Mouse (Mus musculus): ENCODE measurements around the gene Cdk5. TPM values are rescaled to one million over a fixed set of nuclear protein-coding genes. Genes with fewer than 3 reads are reported as not detected.

The Cdk5 gene
- polyA plus RNA-seq (2015; fragmentation: Nextera tagmentation; extraction: Ambion mirVana): 25.7 and 28.3 TPM in 2 replicates

DNA sequence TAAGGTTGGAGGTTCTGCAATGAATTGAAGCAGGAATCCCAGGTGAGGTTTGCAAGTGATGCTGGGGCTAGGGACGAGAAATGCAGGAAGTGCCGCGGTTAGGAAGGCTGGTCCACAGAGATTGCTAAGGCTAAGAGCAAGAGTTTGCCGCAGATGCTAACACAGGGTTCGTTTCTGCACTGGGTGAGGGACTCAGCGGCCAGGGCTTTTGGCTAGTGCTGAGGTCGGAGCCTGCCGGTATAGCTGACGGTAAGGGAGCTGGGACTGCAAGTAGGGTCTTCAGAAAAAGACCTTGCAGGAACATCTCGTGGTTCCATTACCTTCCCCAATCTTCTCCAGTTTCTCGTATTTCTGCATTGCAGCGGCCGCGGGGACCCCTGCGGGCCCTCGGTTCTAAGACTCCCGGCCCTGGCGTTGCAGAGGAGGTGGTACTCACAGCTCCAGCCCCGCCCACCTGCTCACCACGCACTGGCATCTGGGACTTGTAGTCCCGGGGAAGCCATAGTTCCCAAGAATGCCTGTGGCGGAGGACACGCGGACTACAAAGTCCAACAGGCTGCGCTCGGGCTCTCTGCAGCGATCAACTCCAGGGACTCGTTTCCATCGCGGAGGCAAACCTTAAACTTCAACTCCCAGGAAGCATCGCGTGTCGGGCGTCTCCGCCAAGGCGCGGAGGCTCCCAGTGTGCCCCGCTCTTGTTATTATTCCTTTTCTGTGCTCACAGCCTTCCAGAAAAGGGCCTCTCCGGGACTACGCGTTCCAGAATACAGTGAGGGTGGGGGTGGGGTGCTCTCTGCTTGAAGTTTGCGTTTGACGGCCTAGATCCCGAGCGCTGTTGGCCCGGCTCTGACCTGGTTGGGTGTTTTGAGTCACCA, at the start of gene Cdk5, which contains the start of gene Slc4a2:
TSS of gene Cdk5 (minus strand) at position 402 of the 875 bp plus-strand sequence.
TSS of gene Slc4a2 (plus strand) at position 709 of the 875 bp plus-strand sequence.

DNA sequence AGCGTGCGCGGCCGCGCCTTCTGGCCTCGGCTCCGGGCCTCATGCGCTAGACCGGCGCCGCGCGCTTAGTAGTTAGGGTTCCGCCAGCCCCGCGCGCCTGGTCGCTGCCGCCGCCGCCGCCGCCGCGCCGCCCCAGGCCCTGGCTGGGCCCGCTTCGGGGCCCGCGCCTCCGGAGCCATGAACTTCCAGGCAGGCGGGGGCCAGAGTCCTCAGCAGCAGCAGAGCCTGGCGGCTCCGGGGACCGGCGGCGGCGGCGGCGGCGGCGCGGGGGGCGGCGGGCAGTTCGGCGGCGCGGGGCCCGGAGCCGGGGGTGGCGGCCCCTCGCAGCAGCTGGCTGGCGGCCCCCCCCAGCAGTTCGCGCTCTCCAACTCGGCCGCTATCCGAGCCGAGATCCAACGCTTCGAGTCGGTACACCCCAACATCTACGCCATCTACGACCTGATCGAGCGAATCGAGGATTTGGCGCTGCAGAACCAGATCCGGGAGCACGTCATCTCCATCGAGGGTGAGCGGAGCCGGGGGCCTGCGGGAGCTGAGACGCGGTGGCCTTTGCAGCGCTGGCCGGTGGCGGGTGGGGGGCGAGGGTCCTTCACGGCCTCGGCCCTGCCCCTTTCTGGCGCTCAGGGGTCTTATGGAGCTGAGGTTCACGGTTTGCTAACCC, 28.8 kb upstream of the Cdk5 start, which contains the start of gene Agap3:
TSS of gene Agap3 (plus strand) at position 148 of the 661 bp plus-strand sequence.

DNA sequence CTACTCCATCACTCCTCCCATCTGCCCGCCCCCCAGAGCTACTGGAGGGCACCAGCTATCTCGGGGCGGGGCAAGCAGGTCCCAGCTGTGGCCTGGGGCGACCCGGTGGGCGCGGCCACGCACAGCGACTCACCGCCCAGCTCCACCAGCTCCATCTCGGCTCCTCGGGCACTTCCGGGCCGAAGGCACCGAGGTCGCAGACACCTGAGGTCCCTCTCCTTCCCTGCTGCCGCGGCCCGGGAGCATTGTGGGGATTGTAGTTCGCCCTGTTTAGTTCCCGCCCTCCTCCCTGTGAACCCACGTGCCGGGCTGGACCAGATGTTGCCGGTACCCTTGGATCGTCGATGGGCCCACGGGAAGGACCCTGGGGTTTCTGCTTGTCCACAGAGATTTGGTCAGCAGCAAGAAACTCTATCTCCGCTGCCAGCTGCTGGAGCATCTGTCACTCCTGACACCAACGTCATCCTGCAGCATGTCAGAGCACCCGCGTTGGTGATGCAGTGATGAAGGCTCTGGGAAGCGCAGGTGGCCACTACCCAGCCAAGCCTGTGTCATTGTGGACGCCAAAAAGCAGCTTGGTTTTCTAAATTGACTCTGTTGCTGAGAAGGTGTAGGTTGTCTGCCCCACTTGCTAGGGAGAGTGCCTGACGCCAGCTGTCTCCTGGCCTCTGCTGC, 24.4 kb upstream of the Cdk5 start, which contains the start of gene Tmub1:
TSS of gene Tmub1 (minus strand) at position 231 of the 675 bp plus-strand sequence.

DNA sequence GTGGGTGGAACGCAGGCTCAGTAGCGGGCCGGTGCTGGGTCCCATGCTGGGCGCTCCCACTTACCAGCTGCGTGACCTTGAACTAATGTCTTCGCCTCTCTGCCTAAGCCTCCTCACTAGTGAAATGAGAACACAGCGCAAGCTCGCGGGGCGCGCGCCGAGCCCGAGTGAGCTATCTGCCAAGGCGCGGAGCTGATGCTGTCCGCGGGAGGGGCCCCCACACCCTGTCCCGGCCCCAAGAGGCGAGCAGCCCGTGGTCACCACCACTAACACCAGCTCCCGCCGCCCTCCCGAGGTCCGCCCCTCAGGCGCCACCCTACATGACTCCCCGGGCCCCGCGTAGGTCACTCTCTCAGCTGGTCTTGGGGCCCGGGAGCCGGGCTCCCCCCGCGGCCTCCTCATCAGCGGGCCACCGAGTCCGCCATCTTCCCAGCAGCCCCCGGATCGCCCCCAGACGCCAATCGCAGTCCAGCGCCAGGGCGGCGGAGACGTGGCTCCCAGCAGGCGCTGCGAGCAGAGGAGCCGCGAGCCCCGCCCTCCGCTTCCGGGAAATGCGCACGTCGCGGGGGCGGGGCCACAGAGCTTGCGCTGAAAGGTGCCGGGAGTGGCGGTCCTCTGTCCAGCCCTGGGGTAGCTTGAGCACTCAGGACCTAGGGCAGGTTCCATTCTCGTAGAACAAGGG, 21.6 kb upstream of the Cdk5 start, which contains the start of gene Fastk:
TSS of gene Fastk (minus strand) at position 542 of the 682 bp plus-strand sequence.

DNA sequence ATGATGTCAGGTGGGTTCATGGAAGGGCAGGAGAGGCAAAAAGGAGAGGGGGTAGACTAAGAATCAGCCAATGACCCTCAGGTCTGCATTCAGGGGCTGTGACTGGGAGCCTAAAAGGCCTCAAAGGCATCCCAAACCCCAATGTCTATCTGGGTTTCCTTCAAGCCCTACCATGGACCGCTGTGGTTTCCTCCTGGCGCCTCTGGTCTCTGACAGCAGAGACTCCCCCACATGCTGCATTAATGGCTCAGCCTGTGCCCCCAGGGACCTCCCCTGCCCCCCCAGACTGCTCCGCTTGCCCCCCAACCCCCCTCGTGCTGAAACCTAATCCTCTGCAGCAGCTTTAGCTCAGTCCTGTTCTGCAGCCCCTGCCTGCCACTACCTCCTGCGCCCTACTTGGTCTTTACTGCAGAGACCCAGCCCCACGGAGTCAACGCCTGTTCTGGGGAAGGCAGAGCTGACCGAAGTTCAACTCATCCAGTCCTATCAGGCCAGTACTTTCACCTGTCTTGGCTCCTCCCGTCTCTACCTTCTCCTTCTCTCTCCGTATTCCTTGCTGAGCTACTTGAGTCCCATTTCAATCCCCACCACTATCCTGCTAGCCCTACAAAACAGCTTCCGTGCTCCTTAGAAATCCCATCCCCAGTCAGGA, 10.2 kb downstream of the Cdk5 start, which contains the start of gene Asic3:
TSS of gene Asic3 (plus strand) at position 351 of the 652 bp plus-strand sequence.

DNA sequence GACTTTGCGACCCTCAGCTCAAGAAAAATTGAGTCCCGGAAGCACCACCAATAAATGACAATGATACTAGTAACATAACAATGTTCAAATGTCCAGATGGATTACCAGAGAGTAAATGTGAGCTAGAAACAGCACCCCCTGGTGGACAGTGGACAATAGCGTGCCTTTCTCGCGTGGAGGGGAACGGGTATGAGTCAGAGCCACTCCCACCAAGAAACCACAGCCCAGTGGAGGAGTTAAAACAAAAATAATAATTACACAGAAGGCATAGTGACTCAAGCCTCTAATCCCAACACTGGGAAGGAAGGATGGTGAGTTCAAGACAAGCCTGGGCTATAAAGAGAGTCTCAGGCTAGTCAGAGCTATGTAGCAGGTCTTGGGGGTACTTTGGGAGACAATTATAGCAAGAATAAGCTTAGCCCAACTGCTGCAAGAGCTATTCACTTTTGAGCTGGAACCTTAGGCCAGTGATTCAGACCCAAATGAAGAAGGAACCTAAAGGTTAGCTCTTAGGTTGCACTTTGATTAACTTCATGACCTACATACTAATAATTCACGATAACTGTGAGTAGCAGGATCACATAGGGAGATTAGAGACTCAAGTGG, 29.8 kb downstream of the Cdk5 start, which contains the start of gene Abcb8:
TSS of gene Abcb8 (plus strand) at position 272 of the 606 bp plus-strand sequence.

DNA sequence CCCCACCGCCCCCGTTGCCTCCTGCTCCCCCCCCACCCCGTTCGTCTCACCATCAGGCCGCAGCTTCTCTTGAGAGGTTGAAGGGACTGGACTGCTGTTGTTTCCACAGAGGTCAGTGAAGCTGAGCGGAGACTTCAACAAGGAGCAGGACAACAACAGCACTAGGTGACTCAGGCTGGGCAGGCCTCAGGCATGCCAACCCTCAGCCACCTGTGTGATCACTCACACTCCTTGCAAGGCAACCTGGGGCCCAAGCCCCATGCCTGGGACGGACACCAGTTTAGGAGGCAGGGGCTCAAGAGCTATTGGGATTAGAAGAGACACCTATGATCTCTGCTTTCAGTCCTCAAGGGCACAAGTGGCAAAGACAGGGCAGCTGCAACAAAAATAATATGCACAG, 31.5 kb downstream of the Cdk5 start, which contains the start of gene Atg9b:
TSS of gene Atg9b (minus strand) at position 280 of the 400 bp plus-strand sequence.

Other genes with a start within 250 kb of the Cdk5 start
- gene Kcnh2, start 71.9 kb downstream of the Cdk5 start, polyA plus RNA-seq (2015; fragmentation: Nextera tagmentation; extraction: Ambion mirVana): 8.1 and 9.1 TPM in 2 replicates
- 5.7 and 7.6 TPM in 2 replicates for gene Nos3, start 58.7 kb downstream of the Cdk5 start, polyA plus RNA-seq (2015; fragmentation: Nextera tagmentation; extraction: Ambion mirVana)
- gene Atg9b, start 31.4 kb downstream of the Cdk5 start, polyA plus RNA-seq (2015; fragmentation: Nextera tagmentation; extraction: Ambion mirVana): 0.95 and 1.6 TPM in 2 replicates
- gene Abcb8, start 29.9 kb downstream of the Cdk5 start, polyA plus RNA-seq (2015; fragmentation: Nextera tagmentation; extraction: Ambion mirVana): 38.2 and 38.4 TPM in 2 replicates
- gene Asic3, start 10.1 kb downstream of the Cdk5 start, polyA plus RNA-seq (2015; fragmentation: Nextera tagmentation; extraction: Ambion mirVana): 0.17 and 0.22 TPM in 2 replicates
- gene Slc4a2, start 307 bp upstream of the Cdk5 start, polyA plus RNA-seq (2015; fragmentation: Nextera tagmentation; extraction: Ambion mirVana): 13.1 and 15.1 TPM in 2 replicates
- 149 and 150 TPM in 2 replicates for gene Fastk, start 21.8 kb upstream of the Cdk5 start, polyA plus RNA-seq (2015; fragmentation: Nextera tagmentation; extraction: Ambion mirVana)
- gene Tmub1, start 24.3 kb upstream of the Cdk5 start, polyA plus RNA-seq (2015; fragmentation: Nextera tagmentation; extraction: Ambion mirVana): 12.3 and 12.7 TPM in 2 replicates
- gene Agap3, start 28.6 kb upstream of the Cdk5 start, polyA plus RNA-seq (2015; fragmentation: Nextera tagmentation; extraction: Ambion mirVana): 25.8 and 29.3 TPM in 2 replicates
- not detected in 2 replicates for gene Gbx1, start 103.7 kb upstream of the Cdk5 start, polyA plus RNA-seq (2015; fragmentation: Nextera tagmentation; extraction: Ambion mirVana)
- gene Asb10, start 117.4 kb upstream of the Cdk5 start, polyA plus RNA-seq (2015; fragmentation: Nextera tagmentation; extraction: Ambion mirVana): 14.7 and 14.9 TPM in 2 replicates
- gene 4931409K22Rik, start 133.3 kb upstream of the Cdk5 start, polyA plus RNA-seq (2015; fragmentation: Nextera tagmentation; extraction: Ambion mirVana): 0.04 TPM in 1 of 2 replicates, not detected in the other
- gene Abcf2, start 153.9 kb upstream of the Cdk5 start, polyA plus RNA-seq (2015; fragmentation: Nextera tagmentation; extraction: Ambion mirVana): 53.7 and 54.0 TPM in 2 replicates
- gene Chpf2, start 163.2 kb upstream of the Cdk5 start, polyA plus RNA-seq (2015; fragmentation: Nextera tagmentation; extraction: Ambion mirVana): 18.3 and 20.0 TPM in 2 replicates
- 56.4 and 71.2 TPM in 2 replicates for gene Smarcd3, start 200.9 kb upstream of the Cdk5 start, polyA plus RNA-seq (2015; fragmentation: Nextera tagmentation; extraction: Ambion mirVana)